Mouse (Mus musculus) neutrophil, adult 59 days (primary cell): ENCODE data around the gene Slc7a9. TPM values are rescaled to one million over a fixed set of nuclear protein-coding genes. Genes with fewer than 3 reads are reported as not detected.

Experiments used
- total RNA-seq, 2 experiments: library from RNA; stranded (reverse); gene quantifications; 1 replicate in 1 of 2; 2 replicates in 1 of 2; pipeline ENCODE4 v1.2.4; 2023

The Slc7a9 gene
- total RNA-seq = not detected

DNA sequence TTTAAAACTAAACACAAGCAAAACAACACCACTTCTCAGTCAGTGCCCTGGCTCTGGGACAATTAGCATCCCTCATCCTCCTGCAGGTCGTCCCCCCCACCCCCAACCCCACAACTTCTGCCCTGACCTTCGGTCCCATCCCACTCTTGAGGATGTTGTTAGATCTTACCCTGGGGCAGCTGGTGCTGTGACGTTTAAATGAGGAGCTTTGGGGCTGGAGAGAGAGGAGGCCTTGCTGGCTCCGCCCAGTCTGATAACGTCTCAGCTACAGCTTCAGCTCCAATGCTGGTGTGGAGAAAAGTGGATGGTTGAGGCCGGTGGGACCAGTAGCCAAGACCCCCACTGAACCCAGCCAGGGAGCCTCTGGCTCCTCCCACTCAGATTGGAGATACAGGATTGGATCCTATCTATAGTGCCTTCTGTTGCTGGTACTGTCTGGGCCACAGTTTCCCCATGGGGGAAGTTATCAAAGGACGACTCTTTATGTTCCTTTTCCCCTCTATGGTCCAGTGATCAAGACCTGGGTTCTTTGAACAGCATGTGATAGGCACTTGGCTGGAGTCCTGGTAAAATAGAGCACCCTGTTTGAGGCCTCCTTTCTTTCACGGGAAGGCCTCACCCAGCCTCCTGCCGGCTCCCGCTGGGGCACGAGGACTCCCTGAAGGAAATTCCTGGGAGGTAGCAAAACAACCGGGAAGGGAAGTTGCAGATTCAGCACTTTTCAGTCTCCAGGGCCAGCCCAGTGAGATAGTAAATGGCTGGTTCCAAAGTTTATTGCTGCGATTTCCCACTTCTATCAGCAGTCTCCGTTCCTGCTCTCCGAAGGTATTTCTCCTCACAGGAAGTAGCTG lies at the start of gene Slc7a9:
Gene Slc7a9 (plus strand): TSS at position 801 of the 851 bp plus-strand sequence.

Other genes with a start within 250 kb of the Slc7a9 start
- gene Lrp3, start 233.3 kb upstream of the Slc7a9 start, total RNA-seq = not detected
- 1 to 10 TPM; 4.9 to 7.1 TPM for gene Gpatch1, start 130.4 kb upstream of the Slc7a9 start, total RNA-seq
- gene Rhpn2, start 114.6 kb upstream of the Slc7a9 start, total RNA-seq = under 1 TPM in 1 of 2 experiments, not detected in 1; 0.38 TPM
- gene Faap24, start 52.0 kb upstream of the Slc7a9 start, total RNA-seq = 1 to 10 TPM; 8.3 to 8.6 TPM
- gene Cep89, start 51.8 kb upstream of the Slc7a9 start, total RNA-seq = 1 to 10 TPM; 7.0 to 9.7 TPM
- not detected for gene Tdrd12, start 88.9 kb downstream of the Slc7a9 start, total RNA-seq
- 10 to 100 TPM; 11.4 to 15.4 TPM for gene Nudt19, start 107.5 kb downstream of the Slc7a9 start, total RNA-seq
- gene Rgs9bp, start 136.8 kb downstream of the Slc7a9 start, total RNA-seq = under 1 TPM; 0.20 to 0.36 TPM
- gene Ankrd27, start 137.4 kb downstream of the Slc7a9 start, total RNA-seq = 10 to 100 TPM; 31.6 to 31.7 TPM
- 10 to 100 TPM; 25.6 to 25.9 TPM for gene Pdcd5, start 198.7 kb downstream of the Slc7a9 start, total RNA-seq